32 mouse cellular contexts compared by ENCODE assay signal in genomic region chr11:45866534-45866933, GRCm38 (mm10). TPM values are rescaled to one million over a fixed set of nuclear protein-coding genes. Genes with fewer than 3 reads are reported as not detected.
DNase-seq lines count a peak whose midpoint lies in the region; ATAC-seq and TF ChIP-seq lines count a peak whose summit lies in the region.
"Had no signal": no experiment of that assay in that cellular context is flagged by ENCODE, and none has a peak within 500 bp of the region (broad histone marks: within the 10 kb centered on the region; RNA-seq: fewer than 3 reads in every experiment).

No protein-coding gene starts in this region.

- H3K27me3 ChIP-seq in forebrain, embryonic 14.5 days (replicated peaks; ENCODE audit: control insufficient read depth, insufficient read depth, low read length) = no peaks in the 10 kb centered on the region
- no peaks in the 10 kb centered on the region for H3K27me3 ChIP-seq in forebrain, postnatal 0 days (ENCODE audit: insufficient read depth, low read length)
- no peaks in the 10 kb centered on the region for H3K27me3 ChIP-seq in intestine, embryonic 16.5 days (replicated peaks; ENCODE audit: control insufficient read depth, insufficient read depth, low read length)
- H3K27me3 ChIP-seq in intestine, embryonic 15.5 days (replicated peaks) = no peaks in the 10 kb centered on the region
- H3K27me3 ChIP-seq in midbrain, postnatal 0 days (ENCODE audit: insufficient read depth, low read length) = no peaks in the 10 kb centered on the region
- H3K27me3 ChIP-seq in midbrain, embryonic 14.5 days (ENCODE audit: control insufficient read depth, insufficient read depth, low read length) = no peaks in the 10 kb centered on the region
- no peaks in the 10 kb centered on the region for H3K27me3 ChIP-seq in small intestine, adult 2 months (ENCODE audit: control insufficient read depth, insufficient read depth, low read length)
- H3K27me3 ChIP-seq: CH12.LX; embryonic facial prominence, embryonic 13.5 days; hindbrain, embryonic 12.5 days; limb, embryonic 15.5 days; neural tube, embryonic 13.5 days had no signal

- H3K4me2 ChIP-seq in forebrain, embryonic 14.5 days (ENCODE audit: low read length) = no peak overlapping the region
- no peak overlapping the region for H3K4me2 ChIP-seq in forebrain, postnatal 0 days (ENCODE audit: low read depth)
- H3K4me2 ChIP-seq in intestine, embryonic 16.5 days (ENCODE audit: low read depth, low read length) = no peak overlapping the region
- H3K4me2 ChIP-seq in intestine, embryonic 15.5 days (replicated peaks) = no peak overlapping the region
- no peak overlapping the region for H3K4me2 ChIP-seq in midbrain, postnatal 0 days (ENCODE audit: low read depth, low read length, poor library complexity, severe bottlenecking)
- H3K4me2 ChIP-seq in midbrain, embryonic 14.5 days (ENCODE audit: low read length) = no peak overlapping the region
- H3K4me2 ChIP-seq: embryonic facial prominence, embryonic 13.5 days; heart, embryonic 11.5 days; hindbrain, embryonic 12.5 days; limb, embryonic 15.5 days; lung, embryonic 14.5 days; neural tube, embryonic 13.5 days had no signal

- H3K36me3 ChIP-seq in forebrain, embryonic 14.5 days (ENCODE audit: control insufficient read depth, insufficient read depth, low read length) = no peaks in the 10 kb centered on the region
- H3K36me3 ChIP-seq in forebrain, postnatal 0 days (ENCODE audit: insufficient read depth) = no peaks in the 10 kb centered on the region
- no peaks in the 10 kb centered on the region for H3K36me3 ChIP-seq in intestine, embryonic 16.5 days (ENCODE audit: control insufficient read depth, insufficient read depth, low read length)
- 0 out of 2 replicates have a peak, but pooled peaks cover 3% of the 10 kb centered on the region for H3K36me3 ChIP-seq in intestine, embryonic 15.5 days
- no peaks in the 10 kb centered on the region for H3K36me3 ChIP-seq in midbrain, postnatal 0 days (ENCODE audit: insufficient read depth, low read length)
- no peaks in the 10 kb centered on the region for H3K36me3 ChIP-seq in midbrain, embryonic 14.5 days (ENCODE audit: control insufficient read depth, insufficient read depth, low read length)
- no peaks in the 10 kb centered on the region for H3K36me3 ChIP-seq in small intestine, adult 2 months (ENCODE audit: control insufficient read depth, insufficient read depth, low read length)
- H3K36me3 ChIP-seq: embryonic facial prominence, embryonic 13.5 days; hindbrain, embryonic 12.5 days; neural tube, embryonic 13.5 days had no signal

- H3K9ac ChIP-seq in forebrain, embryonic 14.5 days (ENCODE audit: low read length) = no peak overlapping the region
- H3K9ac ChIP-seq in forebrain, postnatal 0 days = no peak overlapping the region
- H3K9ac ChIP-seq in intestine, embryonic 16.5 days (ENCODE audit: low read depth, low read length) = no peak overlapping the region
- no peak overlapping the region for H3K9ac ChIP-seq in intestine, embryonic 15.5 days
- H3K9ac ChIP-seq in midbrain, postnatal 0 days (replicated peaks; ENCODE audit: low read length, poor library complexity, severe bottlenecking) = no peak overlapping the region
- H3K9ac ChIP-seq in midbrain, embryonic 14.5 days (replicated peaks; ENCODE audit: low read length) = no peak overlapping the region
- H3K9ac ChIP-seq: embryonic facial prominence, embryonic 13.5 days; hindbrain, embryonic 12.5 days; limb, embryonic 15.5 days; liver, embryonic 14.5 days; lung, embryonic 14.5 days; neural tube, embryonic 13.5 days had no signal

- TF ChIP-seq CTCF in forebrain, postnatal 0 days (IDR thresholded peaks at IDR 0.05; ENCODE audit: low read depth) = no peak
- TF ChIP-seq CTCF in midbrain, postnatal 0 days (IDR thresholded peaks at IDR 0.05) = no peak
- TF ChIP-seq CTCF in small intestine, adult 2 months (IDR thresholded peaks at IDR 0.05; ENCODE audit: extremely low read depth, insufficient read length, insufficient replicate concordance, low read depth, low read length) = no peak

- no peaks in the 10 kb centered on the region for H3K4me1 ChIP-seq in forebrain, embryonic 14.5 days (ENCODE audit: control insufficient read depth, insufficient read depth, low read length)
- H3K4me1 ChIP-seq in forebrain, postnatal 0 days (ENCODE audit: insufficient read depth) = no peaks in the 10 kb centered on the region
- peaks cover 4% of the 10 kb centered on the region; the same call in 1 of the 2 replicates for H3K4me1 ChIP-seq in intestine, embryonic 16.5 days (ENCODE audit: control insufficient read depth, insufficient read depth, low read length)
- H3K4me1 ChIP-seq in intestine, embryonic 15.5 days (replicated peaks) = no peaks in the 10 kb centered on the region
- no peaks in the 10 kb centered on the region for H3K4me1 ChIP-seq in midbrain, postnatal 0 days (ENCODE audit: insufficient read depth, low read length)
- no peaks in the 10 kb centered on the region for H3K4me1 ChIP-seq in midbrain, embryonic 14.5 days (ENCODE audit: control insufficient read depth, insufficient read depth, low read length)
- H3K4me1 ChIP-seq in small intestine, adult 2 months (ENCODE audit: control insufficient read depth, insufficient read depth, insufficient read length, low read length) = peaks cover 19% of the 10 kb centered on the region; the same call in 1 of the 2 replicates
- H3K4me1 ChIP-seq: embryonic facial prominence, embryonic 13.5 days; forebrain, embryonic 10.5 days; hindbrain, embryonic 12.5 days; limb, embryonic 10.5 days; neural tube, embryonic 13.5 days had no signal

- no peaks in the 10 kb centered on the region; the same call in 1 of the 2 replicates for H3K9me3 ChIP-seq in forebrain, embryonic 14.5 days (replicated peaks; ENCODE audit: control insufficient read depth, low read length)
- no peaks in the 10 kb centered on the region for H3K9me3 ChIP-seq in forebrain, postnatal 0 days (ENCODE audit: low read length)
- no peaks in the 10 kb centered on the region for H3K9me3 ChIP-seq in intestine, embryonic 16.5 days (ENCODE audit: control insufficient read depth, low read length)
- H3K9me3 ChIP-seq in intestine, embryonic 15.5 days = no peaks in the 10 kb centered on the region
- H3K9me3 ChIP-seq in midbrain, postnatal 0 days (ENCODE audit: low read length) = no peaks in the 10 kb centered on the region
- H3K9me3 ChIP-seq in midbrain, embryonic 14.5 days (ENCODE audit: control insufficient read depth, low read length) = no peaks in the 10 kb centered on the region
- H3K9me3 ChIP-seq: embryonic facial prominence, embryonic 13.5 days; forebrain, embryonic 10.5 days; hindbrain, embryonic 12.5 days; limb, embryonic 10.5 days; limb, embryonic 15.5 days; neural tube, embryonic 13.5 days had no signal

- WGBS in forebrain, embryonic 14.5 days = 83% methylated on average over 4 of the region's 4 CpGs
- 70% methylated on average over 4 of the region's 4 CpGs for WGBS in forebrain, postnatal 0 days
- WGBS in intestine, embryonic 16.5 days = 80% methylated on average over 4 of the region's 4 CpGs
- 81% methylated on average over 4 of the region's 4 CpGs for WGBS in intestine, embryonic 15.5 days
- 87% methylated on average over 4 of the region's 4 CpGs for WGBS in midbrain, postnatal 0 days
- WGBS in midbrain, embryonic 14.5 days = 94% methylated on average over 4 of the region's 4 CpGs
- WGBS in small intestine, adult 2 months = 58% methylated on average over 4 of the region's 4 CpGs

- no peak overlapping the region for H3K27ac ChIP-seq in forebrain, embryonic 14.5 days (ENCODE audit: low read depth, low read length)
- H3K27ac ChIP-seq in forebrain, postnatal 0 days (ENCODE audit: low read depth, low read length) = no peak overlapping the region
- H3K27ac ChIP-seq in intestine, embryonic 16.5 days (ENCODE audit: low read length) = 0 out of 2 replicates have a peak overlapping the region, but pooled peaks have one; percentile 13
- no peak overlapping the region for H3K27ac ChIP-seq in intestine, embryonic 15.5 days
- H3K27ac ChIP-seq in midbrain, postnatal 0 days (ENCODE audit: low read depth, low read length) = no peak overlapping the region
- H3K27ac ChIP-seq in midbrain, embryonic 14.5 days (replicated peaks; ENCODE audit: low read depth, low read length) = no peak overlapping the region
- H3K27ac ChIP-seq in small intestine, adult 2 months (ENCODE audit: insufficient read depth, low read depth, low read length) = 0 out of 2 replicates have a peak overlapping the region, but pooled peaks have one; percentile 12
- H3K27ac ChIP-seq: embryonic facial prominence, embryonic 13.5 days; forebrain, embryonic 10.5 days; hindbrain, embryonic 12.5 days; hindbrain, postnatal 0 days; limb, embryonic 10.5 days; limb, embryonic 15.5 days; liver, embryonic 14.5 days; neural tube, embryonic 13.5 days; stomach, postnatal 0 days had no signal

- peak; percentile 12 for DNase-seq in forebrain, embryonic 14.5 days (ENCODE audit: low spot score)
- no peak for DNase-seq in forebrain, postnatal 0 days
- peak; percentile 14 for DNase-seq in midbrain, postnatal 0 days (ENCODE audit: low spot score)
- DNase-seq in midbrain, embryonic 14.5 days = no peak
- no peak for DNase-seq in heart, adult 18-20 months
- DNase-seq: adrenal gland, adult 8-10 months; cerebellum, adult 11-12 months; cerebellum, adult 9-11 months; gastrocnemius, postnatal 25 days; heart, adult 11 months; heart, postnatal 36 days; kidney, adult 11 months; kidney, postnatal 14 days; lung, embryonic 14.5 days; lung, postnatal 14 days; right cerebral cortex, postnatal 25 days; thymus, adult 2 months; thymus, postnatal 4 days had no signal

- TF ChIP-seq POLR2A in small intestine, adult 2 months (IDR thresholded peaks at IDR 0.05; ENCODE audit: low read depth, low read length) = no peak

- no peak overlapping the region for H3K4me3 ChIP-seq in forebrain, embryonic 14.5 days (ENCODE audit: low read depth, low read length)
- H3K4me3 ChIP-seq in forebrain, postnatal 0 days (ENCODE audit: low read depth, low read length) = no peak overlapping the region
- H3K4me3 ChIP-seq in intestine, embryonic 16.5 days (ENCODE audit: low read length) = no peak overlapping the region
- no peak overlapping the region for H3K4me3 ChIP-seq in intestine, embryonic 15.5 days (replicated peaks)
- no peak overlapping the region for H3K4me3 ChIP-seq in midbrain, postnatal 0 days (ENCODE audit: low read depth, low read length)
- no peak overlapping the region for H3K4me3 ChIP-seq in midbrain, embryonic 14.5 days (replicated peaks; ENCODE audit: low read depth, low read length)
- H3K4me3 ChIP-seq in small intestine, adult 2 months (ENCODE audit: low read depth, low read length) = no peak overlapping the region
- H3K4me3 ChIP-seq: embryonic facial prominence, embryonic 13.5 days; forebrain, embryonic 10.5 days; hindbrain, embryonic 12.5 days; limb, embryonic 10.5 days; limb, embryonic 15.5 days; neural tube, embryonic 13.5 days had no signal

- ATAC-seq in forebrain, embryonic 14.5 days = no peak
- no peak for ATAC-seq in forebrain, postnatal 0 days
- no peak for ATAC-seq in intestine, embryonic 16.5 days
- ATAC-seq in intestine, embryonic 15.5 days = no peak
- ATAC-seq in midbrain, postnatal 0 days (ENCODE audit: low FRiP score) = no peak
- no peak for ATAC-seq in midbrain, embryonic 14.5 days (ENCODE audit: low FRiP score, low TSS enrichment)
- ATAC-seq: hindbrain, postnatal 0 days had no signal

RNA-seq across cellular contexts. Expression of gene Clint1, which starts 14.7 kb away (rescaled TPM):
- 38.4 and 43.2 TPM in 2 replicates for polyA plus RNA-seq in forebrain, embryonic 14.5 days (2014; fragmentation: Nextera tagmentation; extraction: Ambion mirVana)
- total RNA-seq in forebrain, postnatal 0 days (2014; rRNA removed) = 24.7 and 32.8 TPM in 2 replicates
- polyA plus RNA-seq in forebrain, postnatal 0 days (2015; fragmentation: Nextera tagmentation; extraction: Ambion mirVana) = 19.4 and 28.8 TPM in 2 replicates
- polyA plus RNA-seq in intestine, embryonic 16.5 days (2015; fragmentation: Nextera tagmentation; extraction: Ambion mirVana) = 101 and 114 TPM in 2 replicates
- polyA plus RNA-seq in intestine, embryonic 15.5 days (2015; fragmentation: Nextera tagmentation; extraction: Ambion mirVana) = 102 and 106 TPM in 2 replicates
- 32.7 and 34.5 TPM in 2 replicates for total RNA-seq in midbrain, postnatal 0 days (2014; rRNA removed)
- 25.4 and 27.6 TPM in 2 replicates for polyA plus RNA-seq in midbrain, postnatal 0 days (2015; fragmentation: Nextera tagmentation; extraction: Ambion mirVana)
- 42.7 and 45.5 TPM in 2 replicates for polyA plus RNA-seq in midbrain, embryonic 14.5 days (2014; fragmentation: Nextera tagmentation; extraction: Ambion mirVana)
- polyA plus RNA-seq in small intestine, adult 2 months (2012; rRNA removed) = 38.7 and 59.2 TPM in 2 replicates
- 10 to 100 TPM; 46.7 to 47.9 TPM for total RNA-seq in heart, adult 18-20 months (2021)

Comparison
In these comparisons a context has a peak if more than half of its experiments do, and no peak if none do; other contexts are left out.
1. DNase-seq: peak in forebrain, embryonic 14.5 days (single experiment) and midbrain, postnatal 0 days (single experiment); none in forebrain, postnatal 0 days (single experiment), midbrain, embryonic 14.5 days (single experiment) and heart, adult 18-20 months (0 of 2).
2. H3K27ac ChIP-seq: peak in intestine, embryonic 16.5 days (single experiment) and small intestine, adult 2 months (single experiment); none in forebrain, embryonic 14.5 days (single experiment), forebrain, postnatal 0 days (single experiment), intestine, embryonic 15.5 days (single experiment), midbrain, postnatal 0 days (single experiment) and midbrain, embryonic 14.5 days (single experiment).